Mouse (Mus musculus): Measurements from ENCODE around the gene Tle4.

- TF ChIP-seq POLR2A (IDR thresholded peaks at IDR 0.05; ENCODE audit: borderline replicate concordance, extremely low read depth, insufficient read depth, insufficient read length, poor library complexity, severe bottlenecking), result no peak
- no peak for TF ChIP-seq CTCF (IDR thresholded peaks at IDR 0.05; ENCODE audit: borderline replicate concordance, extremely low read depth, insufficient read depth, insufficient read length)
Measured at GRCm38 (mm10) chr19:14563273-14563959, 34.4 kb downstream of the Tle4 start.

Measured in brain, embryonic 14.5 days (tissue).